Mouse (Mus musculus): Measurements from ENCODE around the gene Mdh2.

Mdh2 gene

GRCm38 (mm10) chr5:135776546-135776945 lies 1.7 kb upstream of the Mdh2 start:
- no peak for DNase-seq (ENCODE audit: low read depth)

- no peak for DNase-seq (ENCODE audit: low read depth)
Measured at GRCm38 (mm10) chr5:135777796-135778470, 347 bp upstream of the Mdh2 start, which contains the start of gene Styxl1. Gene Styxl1 (minus strand): TSS chr5:135778385.

GRCm38 (mm10) chr5:135780331-135780730 lies 2.1 kb downstream of the Mdh2 start:
- DNase-seq (ENCODE audit: low read depth): no peak

GRCm38 (mm10) chr5:135782901-135783300 lies 4.6 kb downstream of the Mdh2 start:
- no peak for DNase-seq (ENCODE audit: low read depth)

- peak; percentile 58 for DNase-seq (ENCODE audit: low read depth)
Measured at GRCm38 (mm10) chr5:135793996-135794858, 15.9 kb downstream of the Mdh2 start.

GRCm38 (mm10) chr5:135794859-135795181 lies 16.5 kb downstream of the Mdh2 start:
- DNase-seq (ENCODE audit: low read depth): no peak

- DNase-seq (ENCODE audit: low read depth): no peak
Measured at GRCm38 (mm10) chr5:135799746-135800145, 21.5 kb downstream of the Mdh2 start.

GRCm38 (mm10) chr5:135800927-135801326 lies 22.6 kb downstream of the Mdh2 start:
- DNase-seq (ENCODE audit: low read depth): no peak

GRCm38 (mm10) chr5:135802641-135803040 lies 24.4 kb downstream of the Mdh2 start:
- no peak for DNase-seq (ENCODE audit: low read depth)

- no peak for DNase-seq (ENCODE audit: low read depth)
Measured at GRCm38 (mm10) chr5:135803135-135803534, 24.9 kb downstream of the Mdh2 start.

- DNase-seq (ENCODE audit: low read depth): no peak
Measured at GRCm38 (mm10) chr5:135803676-135804075, 25.4 kb downstream of the Mdh2 start.

GRCm38 (mm10) chr5:135804735-135805134 lies 26.5 kb downstream of the Mdh2 start:
- DNase-seq (ENCODE audit: low read depth): no peak

GRCm38 (mm10) chr5:135806555-135807262 lies 28.4 kb downstream of the Mdh2 start, which contains the start of gene Srrm3:
Gene Srrm3 (plus strand): TSS chr5:135806890.
- DNase-seq (ENCODE audit: low read depth): peak; percentile 90

GRCm38 (mm10) chr5:135807263-135807637 lies 29.0 kb downstream of the Mdh2 start:
- no peak for DNase-seq (ENCODE audit: low read depth)

- no peak for DNase-seq (ENCODE audit: low read depth)
Measured at GRCm38 (mm10) chr5:135812991-135813390, 34.7 kb downstream of the Mdh2 start.

GRCm38 (mm10) chr5:135818491-135818890 lies 40.2 kb downstream of the Mdh2 start:
- no peak for DNase-seq (ENCODE audit: low read depth)

GRCm38 (mm10) chr5:135822316-135822944 lies 44.1 kb downstream of the Mdh2 start:
- no peak for DNase-seq (ENCODE audit: low read depth)

- no peak for DNase-seq (ENCODE audit: low read depth)
Measured at GRCm38 (mm10) chr5:135824517-135824916, 46.2 kb downstream of the Mdh2 start.

- no peak for DNase-seq (ENCODE audit: low read depth)
Measured at GRCm38 (mm10) chr5:135826225-135826624, 47.9 kb downstream of the Mdh2 start.

- no peak for DNase-seq (ENCODE audit: low read depth)
Measured at GRCm38 (mm10) chr5:135829381-135829780, 51.1 kb downstream of the Mdh2 start.

- no peak for DNase-seq (ENCODE audit: low read depth)
Measured at GRCm38 (mm10) chr5:135832729-135833128, 54.4 kb downstream of the Mdh2 start.
